Mouse (Mus musculus) embryonic fibroblast, embryonic 13.5 days (primary cell): ENCODE data around the gene Eif4g2. TPM values are rescaled to one million over a fixed set of nuclear protein-coding genes. Genes with fewer than 3 reads are reported as not detected.

Source experiments
- H3K27ac ChIP-seq: 2 replicates; pipeline ENCODE4 v1.5.1; 2012; ENCODE audit warnings: low read length, control low read depth, inconsistent platforms; ENCODE audit not compliant: insufficient read depth
- H3K4me1 ChIP-seq: 2 replicates; pipeline ENCODE4 v1.6.1; 2011; ENCODE audit warnings: low read length; ENCODE audit not compliant: control insufficient read depth, insufficient read depth
- H3K4me3 ChIP-seq: 2 replicates; pipeline ENCODE4 v1.5.1; 2011; ENCODE audit warnings: mild to moderate bottlenecking, control low read depth, low read length; ENCODE audit not compliant: insufficient read depth
- CTCF ChIP-seq: IDR thresholded peaks from 2 replicates; pipeline ENCODE4 v1.5.1; 2011; ENCODE audit warnings: mild to moderate bottlenecking, control low read depth, low read length, moderate library complexity, borderline replicate concordance; ENCODE audit not compliant: insufficient read depth
- POLR2A ChIP-seq: IDR thresholded peaks from 2 replicates; pipeline ENCODE4 v1.6.1; 2011; ENCODE audit warnings: low read depth, mild to moderate bottlenecking, control low read depth, low read length, moderate library complexity
- polyA plus RNA-seq: library from polyadenylated mRNA; stranded (reverse); fragments of >200 nt; gene quantifications from 2 replicates; pipeline ENCODE4 v1.2.4, GENCODE M21; 2011; ENCODE audit warnings: low read depth; ENCODE audit not compliant: missing spikeins, insufficient read length

Gene Eif4g2
- 1,344 and 1,778 TPM in 2 replicates for polyA plus RNA-seq

- TF ChIP-seq CTCF: no peak
- TF ChIP-seq POLR2A: peak; percentile 98
- Histone ChIP-seq H3K27ac (peak within 1 kb of the TSS; percentile 99), H3K4me3 (peak within 1 kb of the TSS; percentile 94), H3K4me1 (no peaks in the 10 kb centered on the region)
Measured at GRCm38 (mm10) chr7:111082822-111083732, at the start of gene Eif4g2. Gene Eif4g2, minus strand, starts transcription at chr7:111083030.

GRCm38 (mm10) chr7:111132596-111132995 lies 49.8 kb upstream of the Eif4g2 start:
- Histone ChIP-seq H3K4me1 (0 out of 2 replicates have a peak, but pooled peaks cover 3% of the 10 kb centered on the region), H3K27ac (no peak overlapping the region), H3K4me3 (no peak overlapping the region)
- no peak for TF ChIP-seq POLR2A
- no peak for TF ChIP-seq CTCF

- Histone ChIP-seq H3K27ac (no peak overlapping the region), H3K4me1 (no peaks in the 10 kb centered on the region), H3K4me3 (no peak overlapping the region)
- TF ChIP-seq POLR2A (no peak), CTCF (no peak)
Measured at GRCm38 (mm10) chr7:111126636-111127395, 44.0 kb upstream of the Eif4g2 start.

- H3K4me1 ChIP-seq: peaks cover 3% of the 10 kb centered on the region; the same call in 1 of the 2 replicates
- no peak overlapping the region for H3K4me3 ChIP-seq
- no peak overlapping the region for H3K27ac ChIP-seq
- TF ChIP-seq POLR2A (peak; percentile 27; the same call in 1 of the 2 replicates), CTCF (no peak)
Measured at GRCm38 (mm10) chr7:111123761-111124546, 41.1 kb upstream of the Eif4g2 start.

GRCm38 (mm10) chr7:111122531-111123130 lies 39.8 kb upstream of the Eif4g2 start:
- Histone ChIP-seq H3K27ac (peak overlapping the region; percentile 83), H3K4me3 (peak overlapping the region; percentile 58), H3K4me1 (peaks cover 3% of the 10 kb centered on the region; the same call in 1 of the 2 replicates)
- TF ChIP-seq POLR2A (peak; percentile 90), CTCF (no peak)

GRCm38 (mm10) chr7:111122084-111122530 lies 39.3 kb upstream of the Eif4g2 start:
- Histone ChIP-seq H3K27ac (peak overlapping the region; percentile 83), H3K4me3 (peak overlapping the region; percentile 58), H3K4me1 (peaks cover 3% of the 10 kb centered on the region; the same call in 1 of the 2 replicates)
- TF ChIP-seq CTCF (no peak), POLR2A (peak; percentile 65; the same call in 1 of the 2 replicates)

- peak overlapping the region; percentile 58 for H3K4me3 ChIP-seq
- peaks cover 3% of the 10 kb centered on the region; the same call in 1 of the 2 replicates for H3K4me1 ChIP-seq
- TF ChIP-seq POLR2A (no peak), CTCF (no peak)
- 0 out of 2 replicates have a peak overlapping the region, but pooled peaks have one; percentile 83 for H3K27ac ChIP-seq
Measured at GRCm38 (mm10) chr7:111121522-111121921, 38.7 kb upstream of the Eif4g2 start.

- no peak for TF ChIP-seq CTCF
- no peak for TF ChIP-seq POLR2A
- Histone ChIP-seq H3K27ac (no peak overlapping the region), H3K4me1 (no peaks in the 10 kb centered on the region), H3K4me3 (no peak overlapping the region)
Measured at GRCm38 (mm10) chr7:111109561-111109960, 26.7 kb upstream of the Eif4g2 start.
